Mouse (Mus musculus) ES-Bruce4 (cell line): Measurements from ENCODE around the gene Rnf6.

Source experiments
- CTCF ChIP-seq: IDR thresholded peaks from one replicate; pipeline ENCODE4 v1.8.1; 2011; ENCODE audit warnings: low read depth, low read length
- POLR2A ChIP-seq: IDR thresholded peaks from one replicate; pipeline ENCODE4 v1.8.1; 2011; ENCODE audit warnings: low read length; ENCODE audit not compliant: insufficient read depth

GRCm38 (mm10) chr5:146248746-146249145, 27.4 kb upstream of the Rnf6 start:
- no peak for TF ChIP-seq CTCF
- TF ChIP-seq POLR2A: no peak
